Mouse (Mus musculus): Measurements from ENCODE around the gene Kctd4. TPM values are rescaled to one million over a fixed set of nuclear protein-coding genes. Genes with fewer than 3 reads are reported as not detected.

Kctd4 gene
- total and polyA plus RNA-seq, 3 experiments: 0.06 TPM; not detected in 2

- Histone ChIP-seq H3K79me2 (replicated peaks; ENCODE audit: control insufficient read depth, extremely low read depth, insufficient read depth, poor library complexity, severe bottlenecking) (no peaks in the 10 kb centered on the region), H3K4me3 (replicated peaks in 1 of 3; ENCODE audit: low read depth in 2 of 3, low read length in 2 of 3, poor library complexity in 1 of 3) (no peak overlapping the region), H3K4me1 (ENCODE audit: control insufficient read depth in 1 of 2, insufficient read depth in 2 of 2) (peaks cover 0 to 3% of the 10 kb centered on the region in 2 experiments; a peak in 1 of 4 replicates), H3K4me2 (ENCODE audit: insufficient read depth, low read depth, poor library complexity, severe bottlenecking) (no peak overlapping the region), H3K27me3 (replicated peaks) (no peaks in the 10 kb centered on the region), H3K9me3 (replicated peaks; ENCODE audit: low read length) (no peaks in the 10 kb centered on the region), H3K36me3 (replicated peaks in 1 of 2; ENCODE audit: control insufficient read depth in 1 of 2, insufficient read depth in 1 of 2, low read length in 1 of 2) (peaks cover 0 to 28% of the 10 kb centered on the region in 2 experiments), H3K9ac (ENCODE audit: insufficient read depth, low read depth) (no peak overlapping the region), H3K27ac (ENCODE audit: insufficient read depth, low read depth) (no peak overlapping the region)
- dilution Hi-C loops (cut with MboI; ENCODE audit: extremely low pct_ligation_motif_present, extremely low pct_unique_long_range_greater_than_20kb, low sequenced_read_pairs) (no loop called here), in situ Hi-C loops (cut with MboI; ENCODE audit: low pct_ligation_motif_present, low pct_unique_long_range_greater_than_20kb, low sequenced_read_pairs) (no loop called here)
- TF ChIP-seq MYC (IDR thresholded peaks at IDR 0.05; ENCODE audit: low read depth, low read length) (no peak), TCF12 (IDR thresholded peaks at IDR 0.05; ENCODE audit: low read depth, low read length) (no peak), RAD21 (IDR thresholded peaks at IDR 0.05; ENCODE audit: low read depth, low read length) (peak; percentile 11), NRF1 (IDR thresholded peaks at IDR 0.05; ENCODE audit: low read depth, low read length) (no peak), ETS1 (conservative IDR thresholded peaks at IDR 0.05; ENCODE audit: low read depth, low read length) (no peak), CTCF (conservative IDR thresholded peaks at IDR 0.05 in 1 of 2, IDR thresholded peaks at IDR 0.05 in 1 of 2; ENCODE audit: low read depth in 2 of 2, low read length in 2 of 2) (peak; percentile 44 to 45), KAT2A (IDR thresholded peaks at IDR 0.05; ENCODE audit: insufficient replicate concordance, low read length) (no peak)
- DNase-seq (ENCODE audit: extremely low read depth): peak; percentile 29
Observed at GRCm38 (mm10) chr14:75934359-75934758, 20.4 kb upstream of the Kctd4 start.

GRCm38 (mm10) chr14:75937714-75938113 lies 17.1 kb upstream of the Kctd4 start:
- TF ChIP-seq HCFC1 (IDR thresholded peaks at IDR 0.05; ENCODE audit: low read depth, low read length) (no peak), JUN (IDR thresholded peaks at IDR 0.05; ENCODE audit: insufficient read depth, low read depth, low read length) (peak; percentile 35), ZMIZ1 (IDR thresholded peaks at IDR 0.05; ENCODE audit: low read depth, low read length) (no peak), BHLHE40 (IDR thresholded peaks at IDR 0.05; ENCODE audit: low read depth, low read length) (no peak), MAZ (IDR thresholded peaks at IDR 0.05; ENCODE audit: low read depth, low read length) (no peak), CTCF (conservative IDR thresholded peaks at IDR 0.05 in 1 of 2, IDR thresholded peaks at IDR 0.05 in 1 of 2; ENCODE audit: low read depth in 2 of 2, low read length in 2 of 2) (no peak), JUND (conservative IDR thresholded peaks at IDR 0.05; ENCODE audit: low read depth, low read length) (peak; percentile 70), CHD2 (IDR thresholded peaks at IDR 0.05; ENCODE audit: low read length) (no peak), E2F4 (IDR thresholded peaks at IDR 0.05; ENCODE audit: insufficient replicate concordance, low read depth, low read length) (no peak), SIN3A (IDR thresholded peaks at IDR 0.05; ENCODE audit: low read length) (no peak)
- peak; percentile 29 for DNase-seq (ENCODE audit: extremely low read depth)
- in situ Hi-C loops (cut with MboI; ENCODE audit: low pct_ligation_motif_present, low pct_unique_long_range_greater_than_20kb, low sequenced_read_pairs): no loop called here

More at GRCm38 (mm10) chr14:75937714-75938113, 17.1 kb upstream of the Kctd4 start:
- H3K9ac ChIP-seq (ENCODE audit: insufficient read depth, low read depth): no peak overlapping the region
- H3K4me2 ChIP-seq (ENCODE audit: insufficient read depth, low read depth, poor library complexity, severe bottlenecking): no peak overlapping the region
- dilution Hi-C loops (cut with MboI; ENCODE audit: extremely low pct_ligation_motif_present, extremely low pct_unique_long_range_greater_than_20kb, low sequenced_read_pairs): no loop called here
- H3K27ac ChIP-seq (ENCODE audit: insufficient read depth, low read depth): no peak overlapping the region
- 0 out of 2 replicates have a peak, but pooled peaks cover 3% of the 10 kb centered on the region for H3K79me2 ChIP-seq (replicated peaks; ENCODE audit: control insufficient read depth, extremely low read depth, insufficient read depth, poor library complexity, severe bottlenecking)
- H3K9me3 ChIP-seq (replicated peaks; ENCODE audit: low read length): no peaks in the 10 kb centered on the region
- H3K4me1 ChIP-seq (ENCODE audit: control insufficient read depth in 1 of 2, insufficient read depth in 2 of 2): peaks cover 0 to 8% of the 10 kb centered on the region in 2 experiments; a peak in 1 of 4 replicates
- H3K4me3 ChIP-seq (replicated peaks in 1 of 3; ENCODE audit: low read depth in 2 of 3, low read length in 2 of 3, poor library complexity in 1 of 3): no peak overlapping the region
- H3K27me3 ChIP-seq (replicated peaks): no peaks in the 10 kb centered on the region
- H3K36me3 ChIP-seq (replicated peaks in 1 of 2; ENCODE audit: control insufficient read depth in 1 of 2, insufficient read depth in 1 of 2, low read length in 1 of 2): peaks cover 0 to 38% of the 10 kb centered on the region in 2 experiments
